Mouse (Mus musculus): Measurements from ENCODE around the gene Slit3.

The Slit3 gene

DNA sequence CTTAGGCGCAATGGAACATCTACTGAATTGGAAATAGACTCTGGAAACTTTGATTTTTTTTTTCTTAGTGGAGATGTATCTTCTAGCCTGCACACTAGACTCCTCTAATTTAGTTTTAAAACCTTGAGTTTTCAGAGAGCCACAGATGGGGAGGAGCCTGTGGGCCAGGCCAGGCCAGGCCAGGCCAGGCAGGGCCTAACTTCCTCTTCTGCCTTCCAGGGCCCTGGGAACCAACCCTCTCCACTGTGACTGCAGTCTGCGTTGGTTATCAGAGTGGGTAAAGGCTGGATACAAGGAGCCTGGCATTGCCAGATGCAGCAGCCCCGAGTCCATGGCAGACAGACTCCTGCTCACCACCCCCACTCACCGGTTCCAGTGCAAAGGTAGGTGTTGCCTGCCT is 539.9 kb downstream of the Slit3 start:
- no peak for DNase-seq

DNA sequence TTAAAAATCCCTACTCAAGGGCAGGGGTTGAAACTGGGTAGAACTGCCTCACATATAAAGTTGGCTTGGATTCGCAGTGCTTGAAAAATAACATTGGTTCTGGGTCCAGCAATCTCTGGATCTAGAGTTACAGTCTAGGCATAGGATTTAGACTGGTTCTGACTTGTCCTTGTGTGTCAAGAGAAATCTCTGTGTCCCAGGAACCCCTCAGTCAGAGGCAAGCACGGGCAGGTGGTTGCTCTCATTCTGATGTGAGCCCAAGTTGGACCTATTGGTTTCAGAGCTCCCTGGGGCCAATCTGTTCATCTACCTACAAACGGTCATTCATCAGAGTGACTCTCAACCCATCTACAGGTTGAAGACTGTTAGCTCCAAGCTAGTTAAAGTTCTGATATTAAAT is 541.9 kb downstream of the Slit3 start:
- no peak for DNase-seq

DNA sequence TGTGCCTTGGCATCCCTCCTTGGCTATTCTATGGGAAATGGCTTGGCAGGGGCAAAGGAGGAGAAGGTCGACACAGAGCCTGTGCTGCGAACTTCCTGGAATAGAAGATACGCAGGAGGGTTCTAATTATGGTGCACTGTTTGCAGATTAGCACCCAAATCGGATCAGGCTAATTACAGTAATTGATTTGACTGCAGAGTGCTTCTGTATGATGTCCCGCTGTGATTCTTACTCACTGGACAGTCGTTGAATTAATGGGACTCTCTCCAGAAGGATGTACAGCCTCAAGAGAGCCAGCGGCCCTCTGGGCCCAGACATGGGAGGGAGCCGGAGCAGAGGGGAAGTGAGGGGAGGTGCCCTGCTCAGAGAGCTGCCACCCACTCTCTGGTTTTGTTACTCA is 542.6 kb downstream of the Slit3 start:
- DNase-seq, result no peak

DNA sequence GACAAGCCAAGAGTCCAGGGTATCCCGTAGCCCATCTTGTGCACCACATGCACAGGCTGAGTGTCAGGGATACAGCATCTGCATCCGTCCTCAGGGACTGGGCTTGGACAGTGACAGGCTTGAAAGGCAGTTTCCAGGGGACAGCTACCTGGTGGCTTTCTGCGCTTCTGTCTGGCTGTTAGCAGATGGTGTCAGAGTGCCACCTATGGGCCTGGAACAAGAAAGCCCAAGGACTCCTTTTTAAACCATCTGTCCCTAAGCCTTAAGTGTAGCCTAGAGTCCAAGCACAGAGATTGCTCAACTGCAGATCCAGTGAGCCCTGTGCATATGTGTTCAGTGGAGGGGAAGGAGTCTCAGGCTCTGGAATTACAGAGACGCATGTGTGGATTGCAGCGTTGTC is 544.0 kb downstream of the Slit3 start:
- DNase-seq, result peak; percentile 79

DNA sequence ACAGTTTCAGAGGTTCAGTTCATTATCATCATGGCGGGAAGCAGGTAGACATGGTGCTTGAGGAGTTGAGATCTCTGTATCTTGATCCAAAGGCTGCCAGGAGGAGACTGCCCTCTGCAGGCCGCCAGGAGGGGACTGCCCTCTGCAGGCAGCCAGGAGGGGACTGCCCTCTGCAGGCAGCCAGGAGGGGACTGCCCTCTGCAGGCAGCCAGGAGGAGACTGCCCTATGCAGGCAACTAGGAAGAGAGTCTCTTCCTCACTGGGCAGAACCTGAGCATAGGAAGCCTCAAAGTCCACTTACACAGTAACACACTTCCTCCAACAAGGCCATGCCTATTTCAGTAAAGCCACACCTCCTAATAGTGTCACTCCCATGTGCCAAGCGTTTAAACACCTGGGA is 546.4 kb downstream of the Slit3 start:
- DNase-seq, result peak; percentile 48

DNA sequence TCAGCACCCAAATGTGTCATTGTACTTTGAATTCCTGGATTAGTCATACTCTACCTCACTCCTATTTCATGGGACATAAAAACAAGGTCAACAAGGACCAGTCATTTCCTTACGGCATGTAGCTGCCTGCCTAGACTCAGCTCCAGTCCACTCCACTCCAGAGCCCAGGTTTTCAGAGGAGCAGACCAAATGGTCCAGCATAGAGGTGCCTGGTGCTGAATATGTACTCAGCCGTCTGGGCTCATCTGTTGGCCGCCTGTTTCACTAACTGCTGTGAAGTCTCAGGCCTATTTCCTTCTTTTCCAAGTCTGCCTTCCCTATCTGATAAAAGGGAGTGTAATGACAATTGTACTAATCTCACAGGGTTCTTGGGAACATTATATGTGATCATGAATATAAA is 547.1 kb downstream of the Slit3 start:
- peak; percentile 68 for DNase-seq

DNA sequence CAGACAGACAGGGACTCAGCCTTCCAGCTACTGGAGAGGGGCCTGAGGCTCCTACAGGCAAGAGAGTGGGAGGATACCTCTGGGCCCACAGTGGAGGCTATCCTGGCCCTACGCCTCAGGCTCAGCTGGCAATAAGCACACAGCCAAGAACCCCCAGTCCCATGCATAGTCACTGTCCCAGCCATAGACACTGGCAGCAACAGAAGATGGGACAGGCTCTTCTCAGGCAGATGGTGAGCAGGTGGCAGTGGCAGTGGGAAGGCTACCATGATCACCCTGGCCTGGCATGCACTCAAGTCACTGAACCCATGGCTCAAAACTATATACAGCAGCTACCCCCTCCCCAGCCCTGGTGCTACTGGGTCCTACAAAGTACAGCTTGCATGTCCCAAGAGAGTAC is 547.7 kb downstream of the Slit3 start:
- peak; percentile 95 for DNase-seq

DNA sequence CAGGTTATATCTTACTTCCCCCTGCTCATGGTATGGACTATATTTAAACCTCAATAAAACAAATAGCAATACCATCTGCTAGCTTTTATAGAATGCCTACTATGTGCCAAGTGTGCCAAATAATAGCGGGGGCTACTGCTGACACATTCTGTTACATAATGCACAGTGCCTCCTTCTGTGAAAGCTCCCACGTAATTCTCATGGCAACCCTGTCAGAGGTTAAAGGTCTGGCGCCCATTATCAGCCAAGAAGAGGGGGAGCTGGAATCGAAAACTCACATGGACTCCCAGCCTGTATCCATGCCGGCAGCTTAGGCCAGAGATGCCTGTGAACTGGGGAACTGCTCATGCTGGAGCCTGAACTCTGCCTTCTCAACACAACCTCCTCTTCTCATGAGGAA is 548.5 kb downstream of the Slit3 start:
- no peak for DNase-seq

DNA sequence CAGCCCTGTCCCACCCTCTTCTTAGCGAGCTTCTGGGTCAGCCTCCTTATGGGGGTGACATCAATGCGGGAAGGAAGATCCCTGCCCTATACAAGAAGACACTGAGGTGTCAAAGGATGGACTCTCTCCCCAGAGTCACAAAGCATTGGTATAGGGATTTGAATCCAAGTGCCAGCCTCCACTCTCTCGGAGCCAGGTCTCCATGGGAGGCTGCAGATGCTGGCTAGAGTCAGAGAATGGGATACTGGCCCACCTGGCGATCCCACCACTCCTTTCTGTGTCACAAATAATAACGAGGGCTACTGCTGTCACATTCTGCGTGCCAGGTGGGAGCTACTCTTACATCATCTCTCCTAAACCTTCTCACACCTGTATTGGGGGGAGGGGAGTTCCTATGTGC is 549.2 kb downstream of the Slit3 start:
- peak; percentile 32 for DNase-seq

DNA sequence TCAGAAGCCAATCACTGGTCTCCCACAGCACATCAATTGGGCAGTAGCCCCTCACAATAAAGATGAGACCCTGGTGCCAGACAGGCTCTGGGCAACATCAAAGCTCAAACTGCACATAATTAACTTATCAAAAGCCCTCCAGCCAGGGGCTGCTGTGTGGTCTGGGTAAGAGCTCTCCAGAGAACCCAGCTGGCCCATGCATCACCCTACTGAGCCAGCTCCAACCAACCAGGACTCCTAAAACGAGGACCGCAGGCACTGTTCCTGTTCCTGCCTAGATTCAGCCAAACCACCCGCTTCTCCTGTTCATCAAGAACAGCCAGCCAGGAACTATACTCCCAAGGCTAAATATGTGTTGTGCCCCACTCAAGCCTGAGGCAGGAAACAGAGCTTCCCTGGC is 549.7 kb downstream of the Slit3 start:
- DNase-seq, result no peak

DNA sequence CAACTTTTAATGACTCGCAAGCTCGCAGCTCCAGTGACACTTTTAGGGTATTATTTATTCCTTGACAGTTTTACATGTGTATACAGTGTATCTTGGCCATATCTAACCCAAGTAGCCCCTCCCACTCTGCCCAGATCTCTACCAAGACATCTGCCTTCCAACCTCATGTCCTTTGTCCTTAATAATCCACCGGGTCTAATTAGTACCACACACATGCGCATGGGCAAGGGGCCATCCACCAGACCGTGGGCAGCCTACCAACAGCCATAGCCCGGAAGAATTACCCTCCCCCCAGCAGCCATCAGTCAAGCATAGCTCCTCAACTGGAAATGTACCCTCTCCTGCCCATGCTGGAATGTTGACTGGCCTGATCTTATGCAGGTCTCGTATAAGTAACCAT is 552.0 kb downstream of the Slit3 start:
- DNase-seq, result no peak

DNA sequence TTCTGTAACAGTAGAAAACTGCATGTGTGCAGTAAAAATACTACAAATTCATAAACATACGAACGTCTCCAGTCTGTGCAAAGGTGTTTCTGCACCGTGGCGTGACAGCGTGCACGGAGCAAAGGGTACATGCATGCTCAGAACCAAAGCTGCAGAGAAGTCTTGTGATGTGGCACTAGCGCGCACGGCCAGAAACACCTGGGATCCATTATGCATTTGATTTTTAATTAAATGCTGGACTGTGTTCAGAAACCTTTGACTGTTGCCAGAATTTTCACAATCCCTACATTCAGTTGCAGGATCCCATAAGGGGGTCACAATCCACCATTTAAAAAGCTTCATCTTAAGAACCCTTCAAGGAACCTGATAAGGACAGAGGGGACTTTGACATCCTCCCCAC is 553.2 kb downstream of the Slit3 start:
- no peak for DNase-seq

DNA sequence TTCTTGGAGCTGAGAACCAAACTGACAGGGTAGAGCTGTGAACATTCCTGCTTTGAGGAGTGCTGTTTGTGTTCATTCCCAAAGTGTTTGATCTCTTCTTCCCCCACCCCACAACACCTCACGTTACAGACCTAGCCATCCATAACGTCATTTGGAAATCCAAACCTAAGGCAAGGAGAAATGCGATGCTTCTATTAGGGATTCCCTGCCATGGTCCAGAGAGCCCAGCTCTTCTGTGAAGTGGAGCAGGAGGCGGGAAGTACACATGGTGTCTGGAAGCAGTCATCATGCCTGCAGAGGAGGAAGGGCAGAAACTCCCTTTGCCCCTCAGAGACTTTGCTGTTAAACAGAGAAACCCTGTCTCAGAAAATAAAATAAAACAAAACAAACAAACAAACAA is 555.7 kb downstream of the Slit3 start:
- no peak for DNase-seq

DNA sequence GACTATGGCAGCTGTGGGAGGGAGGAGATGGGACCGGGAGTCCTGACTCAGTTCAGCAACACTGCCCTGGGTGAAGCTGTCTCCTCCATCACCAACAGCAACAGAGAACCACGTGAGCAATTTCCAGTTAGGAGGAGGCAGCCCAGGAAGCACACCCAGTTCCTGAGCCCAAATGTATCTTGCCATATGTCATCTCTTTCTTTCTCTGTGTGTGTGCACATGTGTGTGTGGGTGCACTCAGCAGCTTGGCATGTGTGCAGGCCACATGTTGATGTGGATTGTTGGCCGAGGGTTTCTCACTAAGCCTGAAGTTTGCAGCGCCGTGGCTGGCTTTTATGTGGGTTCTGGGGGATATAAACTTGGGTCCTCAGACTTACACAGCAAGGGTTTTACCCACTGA is 559.0 kb downstream of the Slit3 start:
- no peak for DNase-seq

DNA sequence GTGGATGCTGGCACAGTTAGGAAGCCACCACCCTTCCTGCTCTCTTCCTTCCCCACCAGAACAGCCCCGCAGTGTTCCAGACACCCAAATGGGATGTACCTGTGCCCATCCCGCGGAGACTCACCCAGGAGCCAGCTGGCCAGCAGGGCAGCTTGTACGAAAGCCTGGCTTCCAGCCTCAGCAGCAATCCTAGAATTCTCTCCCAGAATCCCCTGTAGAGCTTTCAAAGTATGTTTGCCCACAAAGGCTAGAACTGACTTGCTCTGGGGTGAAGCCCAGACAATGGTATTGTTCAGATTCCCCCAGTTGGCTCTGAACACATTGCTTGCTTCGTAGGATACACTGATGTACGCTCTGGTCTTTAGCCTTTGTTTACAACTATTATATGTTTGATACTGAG is 566.3 kb downstream of the Slit3 start:
- DNase-seq, result no peak

DNA sequence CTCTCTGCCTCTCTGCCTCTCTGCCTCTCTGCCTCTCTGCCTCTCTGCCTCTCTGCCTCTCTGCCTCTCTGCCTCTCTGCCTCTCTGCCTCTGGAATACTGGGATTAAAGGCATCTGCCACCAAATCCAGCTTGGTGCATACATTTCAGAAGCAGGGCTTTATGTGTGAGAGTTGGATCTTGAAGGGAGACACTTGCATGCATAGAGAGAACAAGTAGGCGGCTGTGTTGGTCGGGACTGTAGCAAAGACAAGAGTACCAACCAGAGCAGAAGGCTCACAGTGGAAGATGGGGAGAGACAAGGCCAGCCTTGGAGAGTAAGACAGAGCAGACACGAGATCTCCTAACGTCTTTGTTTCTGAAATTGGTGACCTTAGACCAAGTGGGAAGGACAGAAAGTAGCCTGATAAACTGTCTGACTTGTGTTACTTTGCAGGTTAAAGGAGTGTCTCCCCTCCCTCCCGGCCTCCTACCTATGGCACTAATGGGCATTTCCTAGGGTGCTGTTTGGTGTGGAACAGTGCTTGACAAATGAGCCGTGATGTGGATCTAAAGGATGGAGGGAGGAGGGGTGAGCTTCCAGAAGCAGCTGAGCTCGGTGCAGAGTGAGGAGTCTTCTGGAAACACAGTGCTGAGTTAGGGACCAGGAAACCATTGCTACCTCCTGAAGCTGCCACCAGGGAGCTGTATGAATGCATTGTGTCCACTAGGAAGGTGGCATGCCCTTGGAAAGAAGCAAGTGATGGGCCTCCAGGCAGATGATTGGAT is 569.7 kb downstream of the Slit3 start:
- no peak for DNase-seq

DNA sequence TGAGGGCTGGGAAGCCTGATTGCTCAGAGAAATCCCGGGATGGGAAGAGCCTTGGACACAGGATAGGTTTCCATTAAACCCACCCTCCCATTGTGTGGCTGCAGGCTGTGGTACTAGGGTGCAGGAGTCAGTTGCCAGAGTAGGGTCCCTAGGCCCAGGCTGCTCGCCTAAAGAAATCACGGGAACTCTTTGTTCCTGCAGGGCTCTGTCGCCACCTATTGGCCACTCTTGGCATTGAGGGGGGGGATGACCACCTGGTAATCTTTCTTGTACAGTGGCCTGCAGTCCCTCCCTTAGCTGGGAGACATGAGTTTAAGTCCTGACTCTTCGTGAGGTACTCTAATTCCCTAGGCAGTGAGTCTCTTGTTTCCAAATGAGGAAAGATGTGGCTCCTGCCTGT is 572.1 kb downstream of the Slit3 start:
- DNase-seq, result peak; percentile 28

DNA sequence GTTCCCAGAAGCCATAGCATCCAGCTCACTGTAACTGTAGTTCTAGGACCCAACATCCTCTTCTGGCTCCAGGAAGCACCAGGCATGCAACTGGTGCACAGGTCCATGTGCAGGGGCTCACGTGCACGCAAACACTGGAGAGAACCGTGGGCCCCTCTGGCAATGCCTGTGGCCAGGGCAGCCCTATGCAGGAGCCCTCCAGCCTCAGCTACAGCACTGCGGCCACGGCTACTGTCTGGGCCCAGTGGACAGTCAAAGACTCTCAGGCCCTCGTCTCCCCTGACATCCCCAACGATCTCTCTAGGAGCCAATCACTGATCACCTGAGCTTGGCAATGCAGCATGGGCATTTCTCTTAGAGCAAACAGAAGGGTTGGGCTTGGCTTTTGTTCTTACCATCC is 572.6 kb downstream of the Slit3 start:
- no peak for DNase-seq

DNA sequence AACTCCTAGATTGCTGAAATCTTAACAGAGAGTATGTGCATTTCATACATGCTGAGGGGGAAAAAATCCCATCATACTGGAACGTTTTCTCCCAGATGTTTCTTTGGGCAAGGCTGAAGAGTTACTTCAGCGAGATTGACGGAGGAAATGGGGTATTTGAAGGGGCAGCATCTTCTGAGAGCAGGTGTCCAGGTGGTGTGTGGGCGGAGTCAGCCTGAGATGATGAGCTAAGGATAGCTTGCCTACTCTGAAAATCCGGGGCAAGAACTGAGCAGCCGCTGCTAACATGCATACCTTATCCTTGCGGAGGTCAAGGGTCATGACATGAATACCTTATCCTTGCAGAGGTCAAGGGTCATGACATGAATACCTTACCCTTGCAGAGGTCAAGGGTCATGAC is 576.5 kb downstream of the Slit3 start:
- no peak for DNase-seq

DNA sequence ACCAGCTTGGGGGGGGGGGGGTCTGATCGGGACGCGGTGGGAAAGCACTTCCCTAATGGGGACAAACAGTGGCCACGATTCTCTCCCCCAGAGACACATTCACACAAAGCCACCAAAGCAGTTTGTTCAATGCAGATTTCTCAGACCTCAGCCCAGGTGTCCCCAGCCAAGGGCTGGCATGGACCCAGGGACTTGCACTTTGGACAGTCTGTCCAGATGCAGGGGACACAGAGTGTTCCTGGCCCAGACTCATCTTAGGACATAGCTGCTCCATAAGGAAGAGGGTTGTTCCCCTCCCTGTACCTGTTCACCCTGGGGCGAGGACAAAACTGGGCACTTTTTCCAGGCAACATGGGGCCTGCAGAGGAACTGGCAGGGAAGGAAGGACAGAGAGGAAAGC is 577.9 kb downstream of the Slit3 start:
- DNase-seq, result no peak

DNA sequence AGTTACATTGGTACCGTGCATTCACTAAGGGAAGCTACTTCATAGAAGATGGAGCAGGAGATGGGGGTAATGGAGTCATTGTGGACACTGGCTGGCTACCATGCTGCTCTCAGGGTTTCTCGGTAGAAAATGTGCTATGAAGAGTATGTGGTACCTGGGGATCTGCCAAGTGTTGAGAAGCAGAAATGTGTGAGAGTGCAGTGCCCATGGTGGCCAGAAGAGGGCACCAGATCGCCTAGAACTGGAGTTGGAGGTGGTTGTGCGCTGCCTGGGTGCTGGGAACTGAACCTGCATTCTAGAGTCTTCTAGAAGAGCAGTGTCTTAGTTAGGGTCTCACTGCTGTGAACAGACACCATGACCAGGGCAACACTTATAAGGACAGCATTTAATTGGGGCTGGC is 582.4 kb downstream of the Slit3 start:
- DNase-seq, result no peak

DNA sequence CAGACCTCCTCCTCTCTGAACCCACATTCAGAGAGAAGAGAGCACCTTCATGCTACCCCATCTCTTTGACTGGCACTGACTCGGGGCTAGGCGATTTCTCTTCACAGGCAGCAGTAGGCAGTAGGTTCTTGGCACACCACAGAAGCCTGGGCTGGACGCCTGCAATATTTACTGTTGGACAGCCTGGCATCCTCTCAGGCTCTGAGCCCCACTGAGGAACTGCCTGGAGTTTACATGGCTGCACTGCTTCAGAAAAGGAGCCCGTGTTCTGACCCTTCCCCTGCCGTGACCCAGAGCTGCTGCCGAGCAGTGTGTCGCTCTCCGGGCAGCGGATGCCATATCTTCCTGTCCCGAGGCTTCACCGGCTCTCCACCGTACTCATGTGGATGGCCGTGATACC is 583.4 kb downstream of the Slit3 start:
- DNase-seq, result peak; percentile 26

DNA sequence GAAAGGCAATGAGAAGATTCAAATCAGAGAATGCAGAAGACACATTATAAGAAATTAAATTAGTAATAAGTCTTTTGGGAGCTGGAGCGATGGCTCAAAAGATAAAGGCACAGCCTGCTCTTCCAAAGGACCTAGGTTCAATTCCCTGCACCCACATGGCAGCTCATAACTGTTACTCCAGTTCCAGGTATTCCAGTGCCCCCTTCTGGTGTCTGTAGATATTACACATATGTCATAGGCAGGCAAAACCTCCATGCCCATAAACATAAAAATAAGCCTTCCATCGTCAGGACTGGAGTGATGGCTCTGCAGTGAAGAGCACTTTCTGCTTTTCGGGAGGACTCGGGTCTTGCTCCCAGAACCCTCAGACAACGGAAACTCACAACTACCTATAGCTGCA is 583.9 kb downstream of the Slit3 start:
- no peak for DNase-seq

DNA sequence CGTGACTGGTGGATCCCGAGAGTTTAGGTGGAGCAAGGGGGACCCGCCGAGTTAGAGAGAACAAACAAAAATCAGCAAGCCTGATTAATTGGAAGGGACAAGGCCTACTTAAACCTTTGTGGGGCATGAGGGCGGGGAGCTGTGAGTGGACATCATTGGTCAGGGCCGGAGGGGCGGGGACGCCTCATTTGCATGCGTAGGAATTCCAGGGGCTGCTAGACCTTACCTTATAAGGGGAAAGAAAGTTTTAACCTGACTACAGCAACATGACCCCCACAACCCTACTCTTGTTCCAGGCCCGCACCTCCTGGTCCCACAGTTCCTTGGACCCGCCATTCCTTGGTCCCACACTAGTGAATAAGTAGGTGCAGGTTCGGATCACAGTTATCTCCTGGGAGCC is 586.4 kb downstream of the Slit3 start:
- DNase-seq, result no peak

DNA sequence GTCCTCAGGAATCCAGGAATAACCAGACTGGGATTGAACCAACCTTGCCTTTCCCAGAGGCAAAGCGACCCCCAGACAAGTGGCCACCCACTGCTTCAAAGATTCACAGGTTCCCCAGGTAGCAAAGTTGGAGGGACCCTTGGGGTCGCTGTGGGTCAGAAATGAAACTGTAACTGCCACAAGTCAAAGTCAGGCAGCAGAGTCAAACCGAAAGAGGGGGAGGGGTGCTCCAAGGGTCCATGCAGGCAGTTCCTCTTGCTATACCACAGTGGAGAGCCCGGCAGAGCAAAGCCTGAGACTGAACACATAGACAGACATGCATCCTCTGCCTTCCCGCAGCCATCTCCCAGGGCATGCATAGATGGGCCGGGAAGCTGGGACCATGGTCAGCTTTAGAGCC is 590.3 kb downstream of the Slit3 start:
- DNase-seq, result no peak

DNA sequence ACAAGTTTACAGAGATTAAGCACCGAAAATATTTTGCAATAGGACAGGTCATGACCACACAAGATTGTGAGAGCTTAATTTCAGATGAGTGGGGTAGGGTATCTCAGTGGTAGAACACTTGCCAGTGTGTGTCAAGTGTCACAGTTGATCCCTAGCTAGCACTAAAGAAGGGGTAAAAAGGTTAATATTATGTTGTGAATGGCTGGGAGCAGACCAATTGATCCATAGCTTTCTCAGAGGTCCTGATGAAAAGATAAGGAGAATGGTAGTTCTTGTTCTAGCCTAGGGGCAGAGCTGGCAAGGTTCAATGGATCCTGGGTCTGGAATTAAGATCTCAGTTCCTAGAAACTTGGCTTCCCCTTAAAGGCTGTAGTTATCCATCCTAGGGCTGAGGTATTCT is 597.9 kb downstream of the Slit3 start:
- no peak for DNase-seq
